Mouse (Mus musculus) cerebellum, postnatal 36 days (tissue): Measurements from ENCODE around the gene Zfp128.
"Not testable (repeated sequence)": the region's sequence is repeated elsewhere in the genome, so short reads cannot be mapped to it uniquely, and the experiment has no call there.

ENCODE experiments used
- DNase-seq, 2 experiments: peaks; one replicate each; pipeline ENCODE4 v3.0.0; 2021 to 2022; ENCODE audit warnings: mixed read lengths in 2 of 2

Zfp128 gene

GRCm38 (mm10) chr7:12922729-12923128 lies 41.8 kb downstream of the Zfp128 start:
- no peak for DNase-seq

GRCm38 (mm10) chr7:12926316-12926715 lies 45.3 kb downstream of the Zfp128 start:
- DNase-seq = peak; percentile 46 to 47

- no peak for DNase-seq
Measured at GRCm38 (mm10) chr7:12927191-12927680, 46.3 kb downstream of the Zfp128 start, which contains the start of gene Rnf225. Gene Rnf225, plus strand, starts transcription at chr7:12927416.

GRCm38 (mm10) chr7:12927693-12928589 lies 47.0 kb downstream of the Zfp128 start:
- peak; percentile 68 to 78 for DNase-seq

- no peak for DNase-seq
Measured at GRCm38 (mm10) chr7:12933615-12934140, 52.7 kb downstream of the Zfp128 start.

- no peak for DNase-seq
Measured at GRCm38 (mm10) chr7:12934808-12935207, 53.8 kb downstream of the Zfp128 start.

GRCm38 (mm10) chr7:12937254-12937803 lies 56.4 kb downstream of the Zfp128 start:
- DNase-seq = not testable (repeated sequence)

- no peak for DNase-seq
Measured at GRCm38 (mm10) chr7:12940599-12940998, 59.6 kb downstream of the Zfp128 start.
